Mouse (Mus musculus): ENCODE results near the gene Vmn1r123. TPM values are rescaled to one million over a fixed set of nuclear protein-coding genes. Genes with fewer than 3 reads are reported as not detected.

Vmn1r123 gene
- not detected for polyA plus RNA-seq (2015; fragmentation: Illumina TruSeq; extraction: RNeasy Lipid Tissue Mini Kit (QIAGEN cat#74804); ENCODE audit: low read depth, low replicate concordance)

DNA sequence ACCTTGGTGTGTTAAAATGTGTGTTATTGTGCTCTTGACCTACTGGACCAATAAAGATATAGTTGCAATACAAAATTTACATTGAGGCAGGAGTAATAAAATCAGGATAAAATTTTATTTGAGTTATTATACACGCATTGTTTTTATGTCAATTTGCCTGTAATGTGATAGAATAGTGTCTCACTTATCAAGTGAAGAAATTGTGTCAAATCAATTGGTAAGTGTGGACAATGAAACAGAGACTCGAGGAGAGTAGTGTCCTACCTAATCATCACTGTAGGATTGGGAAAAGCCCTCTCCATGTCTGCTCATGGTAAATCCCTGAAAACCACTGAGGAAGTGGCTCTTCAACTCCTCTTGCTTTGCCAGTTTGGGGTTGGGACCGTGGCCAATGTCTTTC lies at the start of gene Vmn1r123:
Gene Vmn1r123, plus strand, starts transcription at position 301 of the 400 bp plus-strand sequence.

DNA sequence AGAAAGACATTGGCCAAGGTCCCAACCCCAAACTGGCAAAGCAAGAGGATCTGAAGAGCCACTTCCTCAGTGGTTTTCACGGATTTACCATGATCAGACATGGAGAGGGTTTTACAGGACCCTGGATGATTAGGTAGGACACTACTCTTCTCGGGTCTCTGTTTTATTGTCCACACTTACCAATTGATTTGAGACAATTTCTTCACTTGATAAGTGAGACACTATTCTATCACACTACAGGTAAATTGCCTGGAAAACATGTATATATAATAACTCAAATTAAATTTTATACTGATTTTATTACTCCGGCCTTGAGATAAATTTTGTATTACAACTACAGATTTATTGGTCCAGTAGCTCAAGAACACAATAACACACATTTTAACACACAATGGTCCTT lies 28.0 kb upstream of the Vmn1r123 start, which contains the start of gene Vmn1r122:
Gene Vmn1r122, minus strand, starts transcription at position 101 of the 400 bp plus-strand sequence.

DNA sequence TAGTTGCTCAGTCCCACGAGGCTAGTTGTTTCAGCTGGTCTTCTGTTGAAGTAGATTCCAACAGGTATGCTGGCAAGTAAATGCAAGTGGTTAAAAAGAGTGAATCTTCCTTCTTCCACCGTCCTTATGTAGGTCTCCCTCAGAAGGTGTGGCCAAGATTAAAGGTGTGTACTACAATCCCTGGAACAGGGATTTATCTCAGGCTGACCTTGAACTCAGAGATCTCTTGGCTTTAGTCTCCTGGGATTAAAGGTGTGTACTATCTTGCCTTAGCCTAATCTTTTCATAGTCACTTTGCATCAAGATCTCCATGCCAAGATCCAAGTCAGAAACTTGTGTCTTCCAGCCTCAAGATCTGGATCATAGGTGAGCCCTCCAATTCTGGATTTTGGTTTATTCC lies 28.3 kb downstream of the Vmn1r123 start, which contains the start of gene Gm5157:
Gene Gm5157, minus strand, starts transcription at position 101 of the 400 bp plus-strand sequence.

Other genes with a start within 250 kb of the Vmn1r123 start
- gene Vmn1r118, start 249.8 kb upstream of the Vmn1r123 start, polyA plus RNA-seq (2015; fragmentation: Illumina TruSeq; extraction: RNeasy Lipid Tissue Mini Kit (QIAGEN cat#74804); ENCODE audit: low read depth, low replicate concordance): not detected
- gene Vmn1r119, start 149.7 kb upstream of the Vmn1r123 start, polyA plus RNA-seq (2015; fragmentation: Illumina TruSeq; extraction: RNeasy Lipid Tissue Mini Kit (QIAGEN cat#74804); ENCODE audit: low read depth, low replicate concordance): not detected
- gene Vmn1r120, start 108.4 kb upstream of the Vmn1r123 start, polyA plus RNA-seq (2015; fragmentation: Illumina TruSeq; extraction: RNeasy Lipid Tissue Mini Kit (QIAGEN cat#74804); ENCODE audit: low read depth, low replicate concordance): not detected
- gene Vmn1r121, start 63.7 kb upstream of the Vmn1r123 start, polyA plus RNA-seq (2015; fragmentation: Illumina TruSeq; extraction: RNeasy Lipid Tissue Mini Kit (QIAGEN cat#74804); ENCODE audit: low read depth, low replicate concordance): not detected
- gene Vmn1r122, start 28.1 kb upstream of the Vmn1r123 start, polyA plus RNA-seq (2015; fragmentation: Illumina TruSeq; extraction: RNeasy Lipid Tissue Mini Kit (QIAGEN cat#74804); ENCODE audit: low read depth, low replicate concordance): not detected
- gene Gm5157, start 28.2 kb downstream of the Vmn1r123 start, polyA plus RNA-seq (2015; fragmentation: Illumina TruSeq; extraction: RNeasy Lipid Tissue Mini Kit (QIAGEN cat#74804); ENCODE audit: low read depth, low replicate concordance): not detected
- gene Vmn1r124, start 98.4 kb downstream of the Vmn1r123 start, polyA plus RNA-seq (2015; fragmentation: Illumina TruSeq; extraction: RNeasy Lipid Tissue Mini Kit (QIAGEN cat#74804); ENCODE audit: low read depth, low replicate concordance): not detected
- gene Vmn1r125, start 110.0 kb downstream of the Vmn1r123 start, polyA plus RNA-seq (2015; fragmentation: Illumina TruSeq; extraction: RNeasy Lipid Tissue Mini Kit (QIAGEN cat#74804); ENCODE audit: low read depth, low replicate concordance): not detected
- not detected for gene Vmn1r126, start 139.3 kb downstream of the Vmn1r123 start, polyA plus RNA-seq (2015; fragmentation: Illumina TruSeq; extraction: RNeasy Lipid Tissue Mini Kit (QIAGEN cat#74804); ENCODE audit: low read depth, low replicate concordance)
- gene Vmn1r127, start 157.7 kb downstream of the Vmn1r123 start, polyA plus RNA-seq (2015; fragmentation: Illumina TruSeq; extraction: RNeasy Lipid Tissue Mini Kit (QIAGEN cat#74804); ENCODE audit: low read depth, low replicate concordance): not detected
- not detected for gene Vmn1r128, start 187.2 kb downstream of the Vmn1r123 start, polyA plus RNA-seq (2015; fragmentation: Illumina TruSeq; extraction: RNeasy Lipid Tissue Mini Kit (QIAGEN cat#74804); ENCODE audit: low read depth, low replicate concordance)
- not detected for gene Vmn1r129, start 199.1 kb downstream of the Vmn1r123 start, polyA plus RNA-seq (2015; fragmentation: Illumina TruSeq; extraction: RNeasy Lipid Tissue Mini Kit (QIAGEN cat#74804); ENCODE audit: low read depth, low replicate concordance)

All from brain, adult 10 weeks (tissue).